Mouse (Mus musculus): ENCODE results near the gene Emid1. TPM values are rescaled to one million over a fixed set of nuclear protein-coding genes. Genes with fewer than 3 reads are reported as not detected.

The Emid1 gene
- polyA plus RNA-seq, 1 experiment from 2014 or later = 9.9 TPM

DNA sequence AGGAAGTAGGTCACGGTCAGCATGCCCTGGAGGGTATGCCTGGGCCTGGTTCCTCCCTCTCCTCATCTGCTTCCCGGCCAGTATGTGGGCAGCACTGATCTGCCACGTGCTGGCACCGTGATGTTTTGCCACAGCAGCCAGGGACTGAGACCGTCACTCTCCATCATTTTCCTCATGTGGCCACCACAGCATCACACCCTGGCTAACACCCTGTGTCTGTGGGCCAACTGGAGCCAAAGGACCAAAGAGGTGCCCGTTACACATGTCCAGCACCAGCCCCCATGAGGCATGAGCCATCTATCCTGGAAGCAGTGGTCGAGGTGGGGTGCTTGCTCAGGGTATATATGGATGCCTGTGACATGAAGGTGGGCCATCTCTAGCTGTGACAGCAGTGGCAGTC, 23.1 kb upstream of the Emid1 start:
- Histone ChIP-seq H3K4me2 (ENCODE audit: low read depth, severe bottlenecking) (no peak overlapping the region), H3K9ac (ENCODE audit: low read length) (no peak overlapping the region), H3K27me3 (ENCODE audit: control insufficient read depth, insufficient read depth, low read length) (no peaks in the 10 kb centered on the region), H3K4me1 (ENCODE audit: control insufficient read depth, insufficient read depth, low read length) (no peaks in the 10 kb centered on the region), H3K4me3 (ENCODE audit: low read depth, low read length) (no peak overlapping the region), H3K36me3 (ENCODE audit: control insufficient read depth, insufficient read depth, low read length) (no peaks in the 10 kb centered on the region), H3K27ac (replicated peaks; ENCODE audit: low read depth, low read length) (no peak overlapping the region), H3K9me3 (ENCODE audit: control insufficient read depth, low read length) (no peaks in the 10 kb centered on the region)
- 89% methylated on average over 7 of the region's 7 CpGs for WGBS
- DNase-seq (ENCODE audit: low spot score) = no peak
- ATAC-seq (ENCODE audit: insufficient number of reproducible peaks, low FRiP score, low TSS enrichment, low read depth) = no peak

GRCm38 (mm10) chr11:5172861-5173260, 20.8 kb upstream of the Emid1 start:
- no peak overlapping the region for H3K27ac ChIP-seq (replicated peaks; ENCODE audit: low read depth, low read length)
- H3K36me3 ChIP-seq (ENCODE audit: control insufficient read depth, insufficient read depth, low read length) = no peaks in the 10 kb centered on the region
- H3K27me3 ChIP-seq (ENCODE audit: control insufficient read depth, insufficient read depth, low read length) = no peaks in the 10 kb centered on the region
- H3K9me3 ChIP-seq (ENCODE audit: control insufficient read depth, low read length) = no peaks in the 10 kb centered on the region
- H3K4me2 ChIP-seq (ENCODE audit: low read depth, severe bottlenecking) = no peak overlapping the region
- DNase-seq (ENCODE audit: low spot score) (no peak), ATAC-seq (ENCODE audit: insufficient number of reproducible peaks, low FRiP score, low TSS enrichment, low read depth) (no peak)
- no peaks in the 10 kb centered on the region for H3K4me1 ChIP-seq (ENCODE audit: control insufficient read depth, insufficient read depth, low read length)
- H3K9ac ChIP-seq (ENCODE audit: low read length) = no peak overlapping the region
- 57% methylated on average over 3 of the region's 3 CpGs for WGBS
- no peak overlapping the region for H3K4me3 ChIP-seq (ENCODE audit: low read depth, low read length)

DNA sequence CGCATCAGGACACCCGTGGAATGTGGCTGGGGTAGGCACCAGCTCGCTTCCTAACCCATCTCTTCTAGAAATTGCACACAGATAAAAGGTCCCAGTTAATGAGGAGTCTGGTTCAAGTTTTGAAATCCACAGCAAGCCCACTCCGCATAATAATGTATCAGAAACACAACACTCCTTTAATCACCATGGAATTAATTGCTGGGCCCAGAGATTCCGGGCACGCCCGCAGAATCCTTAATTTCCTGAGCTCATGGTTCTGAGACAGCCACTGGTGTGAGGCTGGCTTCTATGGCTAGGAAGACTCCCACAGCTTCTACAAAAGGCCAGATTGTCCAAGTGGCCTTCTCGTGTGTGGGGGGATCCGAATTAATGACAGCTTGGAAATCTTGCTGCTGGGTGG, 15.3 kb upstream of the Emid1 start:
- Histone ChIP-seq H3K27ac (replicated peaks; ENCODE audit: low read depth, low read length) (no peak overlapping the region), H3K4me3 (ENCODE audit: low read depth, low read length) (no peak overlapping the region), H3K36me3 (ENCODE audit: control insufficient read depth, insufficient read depth, low read length) (no peaks in the 10 kb centered on the region), H3K27me3 (ENCODE audit: control insufficient read depth, insufficient read depth, low read length) (no peaks in the 10 kb centered on the region), H3K4me2 (ENCODE audit: low read depth, severe bottlenecking) (no peak overlapping the region), H3K4me1 (ENCODE audit: control insufficient read depth, insufficient read depth, low read length) (peaks cover 13% of the 10 kb centered on the region; the same call in 1 of the 2 replicates), H3K9me3 (ENCODE audit: control insufficient read depth, low read length) (no peaks in the 10 kb centered on the region), H3K9ac (ENCODE audit: low read length) (no peak overlapping the region)
- ATAC-seq (ENCODE audit: insufficient number of reproducible peaks, low FRiP score, low TSS enrichment, low read depth) (no peak), DNase-seq (ENCODE audit: low spot score) (no peak)
- WGBS = 86% methylated on average over 9 of the region's 9 CpGs

DNA sequence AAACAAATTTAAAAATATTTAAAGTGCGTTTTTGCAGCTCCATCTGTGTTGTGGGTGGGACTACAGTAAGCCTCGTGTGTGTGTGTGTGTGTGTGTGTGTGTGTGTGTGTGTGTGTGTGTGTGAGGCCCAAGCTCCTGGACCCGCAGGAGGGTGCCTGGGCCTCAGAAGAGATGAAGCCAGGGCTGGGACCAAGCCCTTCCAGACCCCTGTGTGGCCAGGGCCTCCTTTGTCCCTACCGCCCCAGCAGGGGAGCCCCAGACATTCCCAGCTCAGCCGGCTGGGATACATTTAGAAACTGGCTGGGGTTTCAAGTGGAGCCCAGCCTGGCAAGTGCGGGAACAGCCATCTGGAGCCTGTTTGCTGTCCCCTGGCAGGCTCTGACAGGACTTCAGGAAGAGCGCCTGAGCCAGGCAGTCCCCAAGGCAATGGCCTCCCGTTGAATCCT, 13.4 kb upstream of the Emid1 start:
- H3K36me3 ChIP-seq (ENCODE audit: control insufficient read depth, insufficient read depth, low read length) = no peaks in the 10 kb centered on the region
- no peak overlapping the region for H3K4me3 ChIP-seq (ENCODE audit: low read depth, low read length)
- peak; percentile 77 for DNase-seq (ENCODE audit: low spot score)
- H3K27ac ChIP-seq (replicated peaks; ENCODE audit: low read depth, low read length) = peak overlapping the region; percentile 72
- WGBS = 12% methylated on average over 8 of the region's 8 CpGs
- ATAC-seq (ENCODE audit: insufficient number of reproducible peaks, low FRiP score, low TSS enrichment, low read depth) = peak; percentile 52; the same call in 1 of the 2 replicates
- 0 out of 2 replicates have a peak overlapping the region, but pooled peaks have one; percentile 37 for H3K9ac ChIP-seq (ENCODE audit: low read length)
- no peaks in the 10 kb centered on the region; the same call in 1 of the 2 replicates for H3K9me3 ChIP-seq (ENCODE audit: control insufficient read depth, low read length)
- no peaks in the 10 kb centered on the region for H3K27me3 ChIP-seq (ENCODE audit: control insufficient read depth, insufficient read depth, low read length)
- H3K4me2 ChIP-seq (ENCODE audit: low read depth, severe bottlenecking) = no peak overlapping the region
- peaks cover 13% of the 10 kb centered on the region; the same call in 1 of the 2 replicates for H3K4me1 ChIP-seq (ENCODE audit: control insufficient read depth, insufficient read depth, low read length)

DNA sequence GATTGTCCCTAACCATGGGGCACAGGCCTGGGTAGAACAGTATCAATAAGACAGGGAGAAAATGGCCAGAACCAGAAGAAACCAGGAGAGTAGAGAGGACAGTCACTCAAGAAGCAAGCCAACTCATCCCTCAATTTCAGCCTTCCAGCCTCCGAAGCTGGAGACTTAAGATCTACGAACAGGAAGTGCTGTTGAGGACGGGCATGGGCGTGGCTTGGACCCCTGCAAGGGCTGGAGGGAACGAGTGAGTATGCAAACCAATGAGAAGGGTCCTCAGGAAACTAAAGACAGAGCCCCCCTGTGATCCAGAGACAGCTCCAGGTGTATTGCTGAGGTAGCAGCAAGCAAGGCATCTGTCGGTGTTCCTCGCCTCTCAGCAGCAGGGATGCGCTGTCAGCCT, 12.3 kb upstream of the Emid1 start:
- Histone ChIP-seq H3K36me3 (ENCODE audit: control insufficient read depth, insufficient read depth, low read length) (no peaks in the 10 kb centered on the region), H3K4me1 (ENCODE audit: control insufficient read depth, insufficient read depth, low read length) (peaks cover 13% of the 10 kb centered on the region; the same call in 1 of the 2 replicates), H3K9ac (ENCODE audit: low read length) (no peak overlapping the region), H3K27me3 (ENCODE audit: control insufficient read depth, insufficient read depth, low read length) (no peaks in the 10 kb centered on the region), H3K27ac (replicated peaks; ENCODE audit: low read depth, low read length) (no peak overlapping the region), H3K4me2 (ENCODE audit: low read depth, severe bottlenecking) (no peak overlapping the region), H3K9me3 (ENCODE audit: control insufficient read depth, low read length) (no peaks in the 10 kb centered on the region; the same call in 1 of the 2 replicates), H3K4me3 (ENCODE audit: low read depth, low read length) (no peak overlapping the region)
- WGBS = 22% methylated on average over 8 of the region's 8 CpGs
- ATAC-seq (ENCODE audit: insufficient number of reproducible peaks, low FRiP score, low TSS enrichment, low read depth) = no peak
- DNase-seq (ENCODE audit: low spot score) = no peak

- Histone ChIP-seq H3K4me1 (ENCODE audit: control insufficient read depth, insufficient read depth, low read length) (peaks cover 13% of the 10 kb centered on the region; the same call in 1 of the 2 replicates), H3K4me2 (ENCODE audit: low read depth, severe bottlenecking) (no peak overlapping the region), H3K36me3 (ENCODE audit: control insufficient read depth, insufficient read depth, low read length) (no peaks in the 10 kb centered on the region), H3K9me3 (ENCODE audit: control insufficient read depth, low read length) (no peaks in the 10 kb centered on the region; the same call in 1 of the 2 replicates), H3K27me3 (ENCODE audit: control insufficient read depth, insufficient read depth, low read length) (no peaks in the 10 kb centered on the region), H3K9ac (ENCODE audit: low read length) (no peak overlapping the region), H3K27ac (replicated peaks; ENCODE audit: low read depth, low read length) (no peak overlapping the region), H3K4me3 (ENCODE audit: low read depth, low read length) (no peak overlapping the region)
- ATAC-seq (ENCODE audit: insufficient number of reproducible peaks, low FRiP score, low TSS enrichment, low read depth) = no peak
- no peak for DNase-seq (ENCODE audit: low spot score)
- 94% methylated on average over 8 of the region's 8 CpGs for WGBS
Measured at GRCm38 (mm10) chr11:5163421-5163820, 11.4 kb upstream of the Emid1 start.

DNA sequence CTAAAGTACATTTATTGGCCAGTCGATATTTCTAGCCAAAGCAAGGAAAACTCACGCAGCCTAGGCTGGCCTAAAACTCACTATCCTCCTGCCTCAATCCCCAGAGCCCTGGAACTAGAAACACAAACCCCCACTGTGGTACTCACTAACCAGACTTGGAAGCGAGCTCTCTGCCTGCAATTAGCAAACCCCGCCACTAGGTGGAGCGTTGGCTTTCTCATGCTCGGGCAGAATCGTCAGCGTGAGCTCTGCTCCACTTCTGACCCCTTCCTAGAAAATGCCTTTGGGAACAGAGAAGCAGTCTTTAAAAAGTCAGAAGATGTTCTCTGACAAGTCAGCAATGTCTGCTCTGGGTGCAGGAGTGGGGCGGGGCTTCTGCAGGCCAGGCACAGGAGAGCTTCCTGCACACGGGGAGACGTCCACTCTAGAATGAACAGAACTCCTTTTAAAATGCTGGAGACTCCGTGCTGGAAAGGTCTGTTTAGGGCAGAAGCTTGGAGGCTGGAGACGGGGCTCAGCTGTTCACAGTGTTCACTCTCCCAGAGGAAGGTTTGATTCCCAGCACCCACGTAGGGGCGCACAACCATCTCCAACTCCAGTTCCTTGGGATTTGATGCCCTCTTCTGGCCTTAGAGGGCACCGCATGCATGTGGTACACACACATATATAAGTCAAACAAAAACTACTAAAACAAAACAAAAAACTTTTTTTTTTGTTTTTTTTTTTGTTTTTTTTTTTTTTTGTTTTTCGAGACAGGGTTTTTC, 8.8 kb upstream of the Emid1 start:
- Histone ChIP-seq H3K4me3 (ENCODE audit: low read depth, low read length) (no peak overlapping the region), H3K9ac (ENCODE audit: low read length) (no peak overlapping the region), H3K4me1 (ENCODE audit: control insufficient read depth, insufficient read depth, low read length) (peaks cover 13% of the 10 kb centered on the region; the same call in 1 of the 2 replicates), H3K27ac (replicated peaks; ENCODE audit: low read depth, low read length) (no peak overlapping the region), H3K4me2 (ENCODE audit: low read depth, severe bottlenecking) (no peak overlapping the region), H3K27me3 (ENCODE audit: control insufficient read depth, insufficient read depth, low read length) (no peaks in the 10 kb centered on the region), H3K9me3 (ENCODE audit: control insufficient read depth, low read length) (no peaks in the 10 kb centered on the region; the same call in 1 of the 2 replicates), H3K36me3 (ENCODE audit: control insufficient read depth, insufficient read depth, low read length) (no peaks in the 10 kb centered on the region)
- DNase-seq (ENCODE audit: low spot score) (peak; percentile 68), ATAC-seq (ENCODE audit: insufficient number of reproducible peaks, low FRiP score, low TSS enrichment, low read depth) (no peak)
- 71% methylated on average over 17 of the region's 17 CpGs for WGBS

DNA sequence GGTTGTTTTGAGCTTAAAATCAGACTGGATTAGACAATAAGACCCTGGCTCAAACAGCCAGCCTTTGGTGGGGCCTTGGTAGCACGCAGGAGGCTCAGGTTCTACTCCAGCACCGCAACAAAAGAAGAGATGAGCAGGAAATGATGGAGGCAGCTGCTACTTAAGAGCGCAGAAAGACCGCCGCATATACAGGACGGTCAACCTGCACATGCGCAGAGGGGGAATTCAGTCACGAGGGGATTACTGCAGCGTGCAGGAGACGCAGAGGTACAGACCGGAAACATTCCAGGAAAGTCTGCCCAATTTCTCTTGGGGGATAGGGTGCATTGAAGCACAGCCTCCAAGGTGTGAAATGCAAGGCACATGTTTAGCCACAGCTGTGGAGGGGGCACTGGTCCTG, 6.0 kb upstream of the Emid1 start:
- Histone ChIP-seq H3K9ac (ENCODE audit: low read length) (no peak overlapping the region), H3K27ac (replicated peaks; ENCODE audit: low read depth, low read length) (no peak overlapping the region), H3K36me3 (ENCODE audit: control insufficient read depth, insufficient read depth, low read length) (no peaks in the 10 kb centered on the region), H3K27me3 (ENCODE audit: control insufficient read depth, insufficient read depth, low read length) (no peaks in the 10 kb centered on the region), H3K4me1 (ENCODE audit: control insufficient read depth, insufficient read depth, low read length) (peaks cover 9% of the 10 kb centered on the region; the same call in 1 of the 2 replicates), H3K4me3 (ENCODE audit: low read depth, low read length) (no peak overlapping the region), H3K9me3 (ENCODE audit: control insufficient read depth, low read length) (no peaks in the 10 kb centered on the region; the same call in 1 of the 2 replicates), H3K4me2 (ENCODE audit: low read depth, severe bottlenecking) (no peak overlapping the region)
- DNase-seq (ENCODE audit: low spot score) (no peak), ATAC-seq (ENCODE audit: insufficient number of reproducible peaks, low FRiP score, low TSS enrichment, low read depth) (no peak)
- WGBS = 89% methylated on average over 11 of the region's 11 CpGs
